Mouse (Mus musculus) forelimb bud, embryonic 11.5 days (tissue): ENCODE results near the gene Tlcd2.

Source experiments
- DNase-seq: peaks from one replicate; pipeline ENCODE4 v3.0.0-alpha.2; 2012; ENCODE audit warnings: low read depth, low spot score

Gene Tlcd2

DNA sequence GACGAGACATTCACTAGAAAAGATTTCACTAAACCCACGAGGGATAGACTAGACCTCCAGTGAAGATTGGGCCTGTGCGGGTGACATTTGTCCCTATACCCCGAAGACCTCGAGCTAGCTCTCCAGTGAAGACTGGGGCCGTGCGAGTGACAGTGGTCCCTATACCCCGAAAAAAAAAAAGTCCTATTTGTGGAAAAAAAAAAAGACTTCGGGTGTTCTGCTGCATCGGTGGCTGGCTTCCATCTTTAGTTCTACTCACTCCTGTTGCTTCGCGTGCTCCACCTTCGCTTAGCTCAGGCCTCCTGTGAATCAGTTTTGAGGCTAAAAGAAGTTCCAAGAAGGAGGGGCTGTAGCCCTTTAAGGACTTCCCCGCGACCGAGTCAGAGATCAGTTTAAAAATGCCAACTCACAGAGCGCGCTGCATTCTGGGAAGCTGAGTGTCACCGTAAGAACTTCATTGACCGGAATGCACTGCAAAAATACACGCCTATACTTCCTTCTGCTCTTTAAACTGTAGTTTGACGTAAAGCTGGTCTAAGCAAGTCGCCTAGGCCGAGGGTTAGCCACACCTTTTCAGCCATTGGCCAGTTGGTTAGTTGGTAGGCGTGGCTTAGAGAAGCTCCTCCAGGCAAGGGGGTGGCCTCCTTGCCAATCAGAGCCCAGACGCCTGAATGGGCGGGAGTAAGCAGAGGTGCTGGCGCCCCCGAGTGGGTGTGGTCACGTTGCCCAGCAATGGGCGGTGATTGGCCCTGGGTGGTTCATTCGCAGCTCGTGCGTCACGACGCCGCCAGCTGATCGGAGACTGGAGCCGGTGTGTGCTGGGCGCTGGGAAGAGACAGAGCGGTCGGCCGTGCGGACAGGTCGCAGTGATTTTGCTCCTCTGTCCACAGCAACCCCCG lies at the start of gene Tlcd2:
TSS of gene Tlcd2 (plus strand) at position 872 of the 899 bp plus-strand sequence.
- peak; percentile 100 for DNase-seq

DNA sequence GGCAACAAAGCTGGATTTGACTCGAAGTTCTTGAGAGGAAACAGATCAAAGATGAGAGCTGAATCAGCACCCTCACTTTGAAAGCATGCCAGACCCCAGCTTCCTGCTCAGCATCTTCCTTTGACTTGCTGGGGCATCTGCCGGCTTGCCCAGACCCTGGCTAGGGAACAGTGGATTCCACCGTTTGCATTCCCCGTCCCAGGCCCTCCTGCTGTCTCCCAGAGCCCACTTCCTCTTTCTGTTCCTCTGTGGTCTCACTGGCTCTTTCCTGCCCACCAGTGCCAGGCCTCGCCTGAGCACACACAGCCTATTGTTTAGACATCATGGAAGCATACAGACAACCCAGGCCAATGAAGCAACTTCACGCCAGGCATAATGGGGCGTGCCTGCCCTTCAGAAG lies 46.4 kb upstream of the Tlcd2 start:
- DNase-seq: no peak

DNA sequence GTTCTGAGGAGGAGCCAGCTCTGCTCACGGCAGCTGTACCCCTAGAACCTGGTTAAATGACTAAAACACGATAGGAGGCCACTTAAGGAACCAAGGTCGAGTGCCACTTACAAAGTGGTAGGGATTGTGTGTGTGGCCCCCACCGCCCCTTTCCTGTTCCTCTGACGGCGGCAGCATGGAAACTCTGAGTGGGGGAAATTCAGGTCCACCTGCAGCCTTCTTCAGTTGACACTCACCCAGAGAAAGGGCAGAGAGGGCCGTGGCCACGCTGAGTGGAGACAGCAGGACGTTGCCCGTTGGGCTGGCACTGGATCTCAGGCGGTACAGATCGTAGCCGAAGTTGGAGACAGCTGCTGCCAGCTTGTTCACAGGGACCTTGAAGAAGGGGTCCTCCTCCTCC lies 45.5 kb upstream of the Tlcd2 start:
- DNase-seq: no peak

DNA sequence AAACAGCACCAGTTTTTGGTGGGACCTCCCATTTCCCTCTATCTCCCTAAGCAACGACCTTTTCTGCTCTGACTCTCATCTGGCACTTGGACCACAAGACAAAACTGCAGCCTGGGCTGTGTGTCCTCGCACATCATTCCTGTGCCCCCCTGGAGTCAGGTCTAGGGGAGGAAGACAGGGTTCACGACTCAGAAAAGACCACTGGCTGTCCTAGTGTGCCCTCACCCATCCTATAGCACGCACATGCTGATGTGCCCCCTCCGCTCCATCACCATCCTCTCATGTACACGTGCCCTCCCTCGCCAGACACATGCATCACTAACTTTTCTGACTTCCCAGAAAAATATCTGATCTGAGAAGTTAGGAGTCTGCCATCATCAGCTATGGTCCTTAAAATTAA lies 41.5 kb upstream of the Tlcd2 start:
- no peak for DNase-seq

- DNase-seq: no peak
Observed at GRCm38 (mm10) chr11:75420810-75421374, 40.6 kb upstream of the Tlcd2 start.

- DNase-seq: peak; percentile 44
Observed at GRCm38 (mm10) chr11:75421375-75422012, 40.0 kb upstream of the Tlcd2 start.

DNA sequence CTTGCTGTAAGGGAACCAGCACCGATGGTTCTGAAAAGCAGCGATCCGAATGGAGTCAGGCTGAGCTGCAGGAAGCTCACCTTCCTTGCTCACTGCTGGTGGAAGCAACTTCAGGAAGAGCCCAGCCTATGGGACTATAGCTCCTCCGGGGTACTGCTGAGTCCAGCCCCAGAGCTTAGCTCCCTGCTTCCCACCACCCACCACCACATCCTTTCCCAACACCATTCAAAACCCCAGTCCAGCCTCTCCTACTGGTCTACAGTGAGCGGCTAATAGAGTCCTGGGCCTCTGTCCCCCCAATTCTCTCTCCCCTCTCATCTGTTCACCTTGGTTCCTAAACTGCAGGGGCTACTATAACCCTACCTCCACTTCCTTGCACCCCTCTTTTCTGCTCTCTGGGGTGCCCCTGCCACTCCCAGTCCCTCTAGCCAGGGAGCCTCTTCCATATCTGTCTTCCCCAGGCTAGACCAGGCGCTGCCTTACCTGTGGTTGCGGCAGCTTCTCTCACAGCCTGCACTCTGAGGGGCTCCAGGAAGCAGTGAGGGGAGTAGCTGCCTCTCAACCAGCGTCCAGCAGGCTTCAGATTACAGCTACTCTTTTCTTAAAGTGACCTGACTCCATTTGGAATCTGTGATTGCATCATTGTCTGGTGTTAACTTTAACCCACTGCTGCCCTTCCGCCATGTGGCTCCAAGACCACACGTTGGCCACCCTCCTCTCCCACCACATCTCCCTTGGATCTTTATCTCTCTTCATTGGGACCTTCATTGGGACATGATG lies 39.3 kb upstream of the Tlcd2 start, which contains the start of gene Serpinf1:
TSS of gene Serpinf1 (minus strand) at position 689 of the 780 bp plus-strand sequence.
- peak; percentile 54 for DNase-seq

- no peak for DNase-seq
Observed at GRCm38 (mm10) chr11:75423091-75423490, 38.4 kb upstream of the Tlcd2 start.

GRCm38 (mm10) chr11:75424033-75424432 lies 37.5 kb upstream of the Tlcd2 start:
- no peak for DNase-seq

DNA sequence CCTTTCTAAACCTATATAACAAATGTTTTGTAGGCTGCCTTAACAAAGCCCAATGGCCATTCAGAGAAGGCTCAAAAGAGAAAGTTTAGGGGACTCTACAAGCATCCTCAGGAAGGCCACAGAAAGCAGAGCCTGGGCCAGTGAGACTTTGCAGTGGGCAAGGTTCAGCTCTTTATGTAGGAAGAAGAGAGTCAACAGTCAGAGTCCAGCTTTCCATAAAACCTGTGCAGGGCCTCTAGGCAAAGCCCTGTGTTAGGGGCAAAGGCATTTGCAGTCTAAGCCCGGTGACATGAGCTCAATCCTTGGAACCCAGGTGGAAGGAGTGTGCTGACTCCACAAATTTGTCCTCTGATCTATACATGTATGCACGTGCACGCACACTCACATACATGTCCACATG lies 37.1 kb upstream of the Tlcd2 start:
- DNase-seq: no peak

GRCm38 (mm10) chr11:75429019-75429705 lies 32.4 kb upstream of the Tlcd2 start:
- no peak for DNase-seq

GRCm38 (mm10) chr11:75431307-75431706 lies 30.2 kb upstream of the Tlcd2 start:
- no peak for DNase-seq

GRCm38 (mm10) chr11:75434138-75434537 lies 27.4 kb upstream of the Tlcd2 start:
- DNase-seq: no peak

DNA sequence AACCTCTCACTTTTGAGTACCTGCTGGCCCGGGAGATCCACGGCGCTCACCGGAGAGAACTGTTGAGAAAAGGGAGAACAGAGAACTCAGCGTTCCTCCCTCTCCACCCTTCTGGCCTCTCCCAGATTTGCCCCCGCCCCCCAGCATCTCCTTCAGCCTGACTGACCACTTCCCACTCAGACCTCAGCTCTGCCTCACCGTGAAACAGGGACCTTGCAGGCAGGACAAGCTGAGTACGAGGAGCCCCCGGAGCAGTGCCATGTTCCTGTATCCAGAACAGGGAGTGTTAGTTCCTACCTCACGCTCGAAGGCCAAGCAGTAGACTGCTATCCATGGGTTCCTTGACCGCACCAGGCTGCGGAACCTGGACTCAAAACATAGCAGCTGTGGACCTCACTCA lies 23.3 kb upstream of the Tlcd2 start:
- no peak for DNase-seq

- no peak for DNase-seq
Observed at GRCm38 (mm10) chr11:75438804-75439203, 22.7 kb upstream of the Tlcd2 start.

DNA sequence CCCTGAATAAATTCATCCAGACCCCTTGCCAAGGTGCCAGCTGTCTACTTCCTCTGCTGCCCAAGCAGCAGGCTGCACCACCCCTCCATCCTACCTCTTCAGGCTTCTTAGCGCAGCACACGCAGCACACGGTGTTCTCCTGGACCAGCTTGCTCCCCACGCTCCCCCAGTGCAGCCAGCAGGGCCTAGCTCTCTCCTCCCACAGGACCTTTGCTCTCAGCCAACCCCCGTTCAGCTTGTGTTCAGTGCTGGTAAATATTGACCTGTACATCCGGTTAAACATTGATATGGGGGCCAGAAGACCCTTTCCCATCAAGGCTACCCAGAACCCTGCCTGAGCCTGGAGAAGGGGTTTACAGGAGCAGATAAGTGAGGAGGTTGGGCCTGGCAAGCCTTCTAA lies 22.2 kb upstream of the Tlcd2 start, which contains the start of gene Serpinf2:
TSS of gene Serpinf2 (minus strand) at position 229 of the 400 bp plus-strand sequence.
- DNase-seq: no peak

DNA sequence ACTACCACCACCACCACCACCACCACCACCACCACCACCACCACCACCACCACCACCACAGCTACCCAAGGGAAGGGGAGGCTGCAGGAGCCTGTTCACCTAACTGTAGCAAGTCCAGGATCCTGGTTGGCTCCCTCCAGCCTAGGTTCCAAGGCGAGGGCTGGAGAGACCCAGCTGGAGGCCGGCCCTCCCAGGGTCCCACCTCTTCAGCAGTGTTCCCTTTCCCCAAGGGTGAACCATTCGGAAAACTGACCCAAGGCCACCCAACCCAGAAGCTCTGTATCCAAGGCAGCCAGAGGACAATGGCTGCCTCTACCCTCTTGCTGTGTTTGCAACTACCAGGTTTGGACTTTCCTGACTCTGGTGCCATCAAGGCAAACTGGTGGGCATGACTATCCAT lies 21.6 kb upstream of the Tlcd2 start:
- DNase-seq: no peak

- DNase-seq: no peak
Observed at GRCm38 (mm10) chr11:75441034-75441433, 20.5 kb upstream of the Tlcd2 start.

DNA sequence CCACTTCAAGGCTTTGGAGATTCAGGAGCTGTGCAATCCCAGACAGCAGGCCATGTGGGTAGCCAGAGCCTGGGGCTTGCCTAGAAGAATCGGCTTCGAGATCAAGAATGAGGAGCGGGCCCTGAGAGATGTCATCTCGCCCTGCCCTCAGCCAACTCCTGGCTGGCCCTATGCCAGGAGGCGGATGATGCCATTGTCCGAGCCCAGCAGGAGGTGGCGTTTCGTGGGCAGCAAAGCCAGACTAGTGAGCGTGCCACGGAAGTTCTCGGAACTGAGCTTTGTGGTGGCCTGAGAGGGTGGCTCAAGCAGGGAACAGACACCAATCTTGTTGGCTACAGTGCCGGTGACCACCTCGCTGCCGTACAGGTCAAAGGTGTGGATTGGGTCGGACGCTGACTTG lies 19.9 kb upstream of the Tlcd2 start:
- no peak for DNase-seq

GRCm38 (mm10) chr11:75443711-75444110 lies 17.8 kb upstream of the Tlcd2 start:
- DNase-seq: no peak

DNA sequence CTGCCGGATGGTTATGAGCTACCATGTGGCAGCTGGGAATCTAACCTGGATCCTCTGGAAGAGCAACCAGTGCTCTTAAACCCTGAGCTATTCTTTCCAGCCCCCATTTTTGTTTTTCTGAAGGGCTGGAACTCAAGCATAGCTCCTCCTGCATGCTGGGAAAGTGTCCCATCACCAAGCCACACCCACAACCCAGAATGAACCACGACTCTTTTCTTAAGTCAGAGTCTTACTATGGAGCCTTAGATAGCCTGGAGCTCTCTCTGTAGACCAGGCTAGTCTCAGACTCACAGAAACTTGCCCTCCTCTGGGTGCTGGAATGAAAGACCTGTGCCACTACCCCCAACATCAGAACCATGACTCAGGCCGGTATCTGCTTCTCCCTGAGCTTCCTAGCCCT lies 12.9 kb upstream of the Tlcd2 start:
- no peak for DNase-seq
